Mouse (Mus musculus): ENCODE data around the gene Acsl4. TPM values are rescaled to one million over a fixed set of nuclear protein-coding genes. Genes with fewer than 3 reads are reported as not detected.

Acsl4 gene
- polyA plus RNA-seq, 1 experiment from 2014 or later = 15.8 TPM

GRCm38 (mm10) chrX:142375519-142375918 is 14.8 kb downstream of the Acsl4 start:
- ATAC-seq = no peak
- no peak overlapping the region for H3K4me3 ChIP-seq (replicated peaks; ENCODE audit: low read length)
- H3K36me3 ChIP-seq (ENCODE audit: control insufficient read depth, insufficient read depth) = no peaks in the 10 kb centered on the region
- WGBS = 95% methylated on average over 4 of the region's 4 CpGs
- H3K4me2 ChIP-seq (ENCODE audit: low read length) = no peak overlapping the region
- no peaks in the 10 kb centered on the region for H3K9me3 ChIP-seq (ENCODE audit: control insufficient read depth, low read length)
- no peaks in the 10 kb centered on the region for H3K4me1 ChIP-seq (replicated peaks; ENCODE audit: control insufficient read depth, insufficient read depth, low read length)
- H3K27me3 ChIP-seq (replicated peaks; ENCODE audit: control insufficient read depth, insufficient read depth, low read length) = no peaks in the 10 kb centered on the region
- no peak overlapping the region for H3K27ac ChIP-seq (ENCODE audit: low read length)
- no peak overlapping the region for H3K9ac ChIP-seq (replicated peaks; ENCODE audit: low read depth, low read length)

DNA sequence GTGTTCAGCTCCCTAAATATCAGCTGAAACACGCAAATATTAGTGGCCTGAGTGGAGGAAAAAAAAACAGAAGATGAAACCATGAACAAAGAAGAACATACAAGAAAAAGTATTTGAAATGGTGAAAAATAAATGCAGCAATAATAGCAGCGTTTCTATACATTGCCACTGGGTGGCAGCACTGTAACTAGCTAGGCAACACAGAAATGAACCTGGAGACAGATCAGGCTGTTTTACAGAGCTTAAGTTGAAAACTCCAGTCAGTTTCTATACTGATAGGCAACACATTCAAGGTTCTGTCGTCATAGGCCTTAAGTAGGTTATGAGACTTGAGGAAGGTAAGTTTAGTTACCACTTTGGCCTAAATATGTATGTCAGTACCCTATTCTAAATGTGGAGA is 17.9 kb downstream of the Acsl4 start:
- H3K27ac ChIP-seq (ENCODE audit: low read length) = no peak overlapping the region
- 27% methylated on average over 3 of the region's 3 CpGs for WGBS
- no peak overlapping the region for H3K4me2 ChIP-seq (ENCODE audit: low read length)

DNA sequence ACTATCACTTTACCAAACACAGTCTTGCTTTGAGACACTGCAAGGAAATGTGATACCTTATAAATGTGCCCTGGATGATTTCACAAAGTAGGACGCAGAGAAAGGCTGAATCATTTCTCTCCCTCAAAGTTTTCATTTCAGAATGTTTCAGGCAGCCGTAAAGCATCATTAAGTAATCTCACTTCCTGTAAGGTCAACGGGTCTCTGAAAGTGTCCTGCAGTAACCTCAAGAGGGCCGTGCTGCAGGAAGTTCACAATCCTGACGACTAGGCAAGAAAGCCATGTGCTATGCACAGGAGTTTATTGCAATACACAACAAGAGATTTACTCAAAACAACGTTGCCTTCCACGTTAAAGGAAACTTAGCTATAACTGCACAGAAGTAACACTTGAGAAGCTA is 20.4 kb downstream of the Acsl4 start:
- H3K4me2 ChIP-seq (ENCODE audit: low read length) = no peak overlapping the region
- H3K9ac ChIP-seq (replicated peaks; ENCODE audit: low read depth, low read length) = no peak overlapping the region
- H3K27me3 ChIP-seq (replicated peaks; ENCODE audit: control insufficient read depth, insufficient read depth, low read length) = no peaks in the 10 kb centered on the region
- no peaks in the 10 kb centered on the region for H3K4me1 ChIP-seq (replicated peaks; ENCODE audit: control insufficient read depth, insufficient read depth, low read length)
- H3K27ac ChIP-seq (ENCODE audit: low read length) = no peak overlapping the region
- H3K4me3 ChIP-seq (replicated peaks; ENCODE audit: low read length) = no peak overlapping the region
- 80% methylated on average over 7 of the region's 7 CpGs for WGBS
- ATAC-seq = no peak
- H3K9me3 ChIP-seq (ENCODE audit: control insufficient read depth, low read length) = no peaks in the 10 kb centered on the region
- no peaks in the 10 kb centered on the region for H3K36me3 ChIP-seq (ENCODE audit: control insufficient read depth, insufficient read depth)

More for the DNA sequence above, 17.9 kb downstream of the Acsl4 start:
- Histone ChIP-seq H3K36me3 (ENCODE audit: control insufficient read depth, insufficient read depth) (no peaks in the 10 kb centered on the region), H3K4me1 (replicated peaks; ENCODE audit: control insufficient read depth, insufficient read depth, low read length) (no peaks in the 10 kb centered on the region), H3K9me3 (ENCODE audit: control insufficient read depth, low read length) (no peaks in the 10 kb centered on the region), H3K4me3 (replicated peaks; ENCODE audit: low read length) (no peak overlapping the region), H3K27me3 (replicated peaks; ENCODE audit: control insufficient read depth, insufficient read depth, low read length) (no peaks in the 10 kb centered on the region), H3K9ac (replicated peaks; ENCODE audit: low read depth, low read length) (no peak overlapping the region)
- 0 out of 2 replicates have a peak, but pooled peaks have one; percentile 28 for ATAC-seq

- no peaks in the 10 kb centered on the region for H3K4me1 ChIP-seq (replicated peaks; ENCODE audit: control insufficient read depth, insufficient read depth, low read length)
- WGBS = 100% methylated on average over 1 of the region's 1 CpGs
- no peaks in the 10 kb centered on the region for H3K9me3 ChIP-seq (ENCODE audit: control insufficient read depth, low read length)
- no peak overlapping the region for H3K9ac ChIP-seq (replicated peaks; ENCODE audit: low read depth, low read length)
- no peaks in the 10 kb centered on the region for H3K36me3 ChIP-seq (ENCODE audit: control insufficient read depth, insufficient read depth)
- H3K4me2 ChIP-seq (ENCODE audit: low read length) = no peak overlapping the region
- H3K27ac ChIP-seq (ENCODE audit: low read length) = no peak overlapping the region
- ATAC-seq = no peak
- no peak overlapping the region for H3K4me3 ChIP-seq (replicated peaks; ENCODE audit: low read length)
- H3K27me3 ChIP-seq (replicated peaks; ENCODE audit: control insufficient read depth, insufficient read depth, low read length) = no peaks in the 10 kb centered on the region
Observed at GRCm38 (mm10) chrX:142363882-142364281, 26.5 kb downstream of the Acsl4 start.

DNA sequence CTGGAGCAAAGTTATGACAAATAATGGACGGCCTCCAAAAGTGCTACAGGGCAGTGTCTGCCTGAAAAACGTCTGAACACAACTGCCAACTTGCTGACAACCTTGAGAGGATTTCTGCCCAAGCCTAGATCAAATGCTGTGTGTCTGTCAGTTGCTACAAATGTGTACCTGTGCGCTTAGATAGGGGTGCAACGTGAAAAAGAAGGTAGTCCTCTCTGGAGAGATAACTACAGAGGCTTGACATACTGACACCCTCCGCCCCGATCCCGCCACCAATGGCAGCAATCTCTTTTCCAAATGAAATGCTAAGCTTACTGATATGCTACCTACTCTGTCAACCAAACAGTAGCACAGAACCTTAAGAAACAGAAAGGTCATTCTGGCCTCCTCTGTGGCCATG is 31.3 kb downstream of the Acsl4 start:
- ATAC-seq = no peak
- no peaks in the 10 kb centered on the region for H3K4me1 ChIP-seq (replicated peaks; ENCODE audit: control insufficient read depth, insufficient read depth, low read length)
- H3K36me3 ChIP-seq (ENCODE audit: control insufficient read depth, insufficient read depth) = no peaks in the 10 kb centered on the region
- no peaks in the 10 kb centered on the region for H3K9me3 ChIP-seq (ENCODE audit: control insufficient read depth, low read length)
- 86% methylated on average over 7 of the region's 7 CpGs for WGBS
- H3K9ac ChIP-seq (replicated peaks; ENCODE audit: low read depth, low read length) = no peak overlapping the region
- no peak overlapping the region for H3K4me3 ChIP-seq (replicated peaks; ENCODE audit: low read length)
- H3K27me3 ChIP-seq (replicated peaks; ENCODE audit: control insufficient read depth, insufficient read depth, low read length) = no peaks in the 10 kb centered on the region; the same call in 1 of the 2 replicates
- H3K4me2 ChIP-seq (ENCODE audit: low read length) = no peak overlapping the region
- no peak overlapping the region for H3K27ac ChIP-seq (ENCODE audit: low read length)

- H3K4me3 ChIP-seq (replicated peaks; ENCODE audit: low read length) = no peak overlapping the region
- no peak for ATAC-seq
- 77% methylated on average over 5 of the region's 5 CpGs for WGBS
- H3K4me2 ChIP-seq (ENCODE audit: low read length) = no peak overlapping the region
- no peaks in the 10 kb centered on the region for H3K36me3 ChIP-seq (ENCODE audit: control insufficient read depth, insufficient read depth)
- H3K27me3 ChIP-seq (replicated peaks; ENCODE audit: control insufficient read depth, insufficient read depth, low read length) = no peaks in the 10 kb centered on the region; the same call in 1 of the 2 replicates
- no peaks in the 10 kb centered on the region for H3K9me3 ChIP-seq (ENCODE audit: control insufficient read depth, low read length)
- no peak overlapping the region for H3K27ac ChIP-seq (ENCODE audit: low read length)
- H3K4me1 ChIP-seq (replicated peaks; ENCODE audit: control insufficient read depth, insufficient read depth, low read length) = no peaks in the 10 kb centered on the region
- no peak overlapping the region for H3K9ac ChIP-seq (replicated peaks; ENCODE audit: low read depth, low read length)
Observed at GRCm38 (mm10) chrX:142358427-142358826, 31.9 kb downstream of the Acsl4 start.

DNA sequence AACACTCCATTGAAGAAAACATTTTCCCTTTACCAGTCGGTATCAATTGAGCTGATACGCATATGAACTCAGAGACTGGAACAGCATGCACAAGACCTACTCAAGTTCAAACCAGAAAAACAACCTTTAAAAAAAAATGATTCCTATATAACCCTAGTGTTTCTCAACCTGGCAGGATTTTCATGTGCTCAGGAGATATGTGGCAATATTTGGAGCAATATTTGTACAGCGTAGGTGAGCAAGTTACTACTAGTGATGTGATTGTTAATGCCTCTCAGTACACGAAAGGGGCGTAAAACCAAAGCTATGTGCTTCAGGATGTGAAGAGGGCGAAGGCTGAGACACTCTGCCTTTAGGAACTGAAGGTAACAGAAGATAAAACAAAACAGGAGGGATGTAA is 54.1 kb downstream of the Acsl4 start:
- Histone ChIP-seq H3K4me1 (replicated peaks; ENCODE audit: control insufficient read depth, insufficient read depth, low read length) (no peaks in the 10 kb centered on the region), H3K4me3 (replicated peaks; ENCODE audit: low read length) (no peak overlapping the region), H3K36me3 (ENCODE audit: control insufficient read depth, insufficient read depth) (no peaks in the 10 kb centered on the region), H3K27ac (ENCODE audit: low read length) (no peak overlapping the region), H3K9ac (replicated peaks; ENCODE audit: low read depth, low read length) (no peak overlapping the region), H3K4me2 (ENCODE audit: low read length) (no peak overlapping the region), H3K9me3 (ENCODE audit: control insufficient read depth, low read length) (no peaks in the 10 kb centered on the region), H3K27me3 (replicated peaks; ENCODE audit: control insufficient read depth, insufficient read depth, low read length) (no peaks in the 10 kb centered on the region)
- WGBS = 94% methylated on average over 6 of the region's 6 CpGs
- no peak for ATAC-seq

- no peak overlapping the region for H3K4me2 ChIP-seq (ENCODE audit: low read length)
- H3K4me1 ChIP-seq (replicated peaks; ENCODE audit: control insufficient read depth, insufficient read depth, low read length) = no peaks in the 10 kb centered on the region
- no peak overlapping the region for H3K9ac ChIP-seq (replicated peaks; ENCODE audit: low read depth, low read length)
- no peak overlapping the region for H3K4me3 ChIP-seq (replicated peaks; ENCODE audit: low read length)
- H3K27ac ChIP-seq (ENCODE audit: low read length) = no peak overlapping the region
- H3K27me3 ChIP-seq (replicated peaks; ENCODE audit: control insufficient read depth, insufficient read depth, low read length) = no peaks in the 10 kb centered on the region
- no peak for ATAC-seq
- H3K9me3 ChIP-seq (ENCODE audit: control insufficient read depth, low read length) = no peaks in the 10 kb centered on the region
- WGBS = 82% methylated on average over 5 of the region's 5 CpGs
- no peaks in the 10 kb centered on the region for H3K36me3 ChIP-seq (ENCODE audit: control insufficient read depth, insufficient read depth)
Observed at GRCm38 (mm10) chrX:142335502-142335901, 54.8 kb downstream of the Acsl4 start.

GRCm38 (mm10) chrX:142325760-142326159 is 64.6 kb downstream of the Acsl4 start:
- Histone ChIP-seq H3K9me3 (ENCODE audit: control insufficient read depth, low read length) (no peaks in the 10 kb centered on the region), H3K36me3 (ENCODE audit: control insufficient read depth, insufficient read depth) (no peaks in the 10 kb centered on the region), H3K9ac (replicated peaks; ENCODE audit: low read depth, low read length) (no peak overlapping the region), H3K27ac (ENCODE audit: low read length) (no peak overlapping the region), H3K4me3 (replicated peaks; ENCODE audit: low read length) (no peak overlapping the region), H3K4me2 (ENCODE audit: low read length) (no peak overlapping the region), H3K4me1 (replicated peaks; ENCODE audit: control insufficient read depth, insufficient read depth, low read length) (no peaks in the 10 kb centered on the region), H3K27me3 (replicated peaks; ENCODE audit: control insufficient read depth, insufficient read depth, low read length) (no peaks in the 10 kb centered on the region)
- no peak for ATAC-seq
- 82% methylated on average over 2 of the region's 2 CpGs for WGBS

GRCm38 (mm10) chrX:142316106-142316505 is 74.2 kb downstream of the Acsl4 start:
- H3K9me3 ChIP-seq (ENCODE audit: control insufficient read depth, low read length) = no peaks in the 10 kb centered on the region
- no peak overlapping the region for H3K4me2 ChIP-seq (ENCODE audit: low read length)
- no peaks in the 10 kb centered on the region for H3K36me3 ChIP-seq (ENCODE audit: control insufficient read depth, insufficient read depth)
- no peak overlapping the region for H3K9ac ChIP-seq (replicated peaks; ENCODE audit: low read depth, low read length)
- H3K4me1 ChIP-seq (replicated peaks; ENCODE audit: control insufficient read depth, insufficient read depth, low read length) = no peaks in the 10 kb centered on the region
- H3K4me3 ChIP-seq (replicated peaks; ENCODE audit: low read length) = no peak overlapping the region
- no peak for ATAC-seq
- WGBS = 85% methylated on average over 9 of the region's 9 CpGs
- H3K27me3 ChIP-seq (replicated peaks; ENCODE audit: control insufficient read depth, insufficient read depth, low read length) = no peaks in the 10 kb centered on the region
- H3K27ac ChIP-seq (ENCODE audit: low read length) = no peak overlapping the region
